Mouse (Mus musculus): ENCODE results near the gene Ly6g6f. TPM values are rescaled to one million over a fixed set of nuclear protein-coding genes. Genes with fewer than 3 reads are reported as not detected.
"Not testable (repeated sequence)": the region's sequence is repeated elsewhere in the genome, so short reads cannot be mapped to it uniquely, and the experiment has no call there.

Ly6g6f gene
- total RNA-seq (2021), result not detected

DNA sequence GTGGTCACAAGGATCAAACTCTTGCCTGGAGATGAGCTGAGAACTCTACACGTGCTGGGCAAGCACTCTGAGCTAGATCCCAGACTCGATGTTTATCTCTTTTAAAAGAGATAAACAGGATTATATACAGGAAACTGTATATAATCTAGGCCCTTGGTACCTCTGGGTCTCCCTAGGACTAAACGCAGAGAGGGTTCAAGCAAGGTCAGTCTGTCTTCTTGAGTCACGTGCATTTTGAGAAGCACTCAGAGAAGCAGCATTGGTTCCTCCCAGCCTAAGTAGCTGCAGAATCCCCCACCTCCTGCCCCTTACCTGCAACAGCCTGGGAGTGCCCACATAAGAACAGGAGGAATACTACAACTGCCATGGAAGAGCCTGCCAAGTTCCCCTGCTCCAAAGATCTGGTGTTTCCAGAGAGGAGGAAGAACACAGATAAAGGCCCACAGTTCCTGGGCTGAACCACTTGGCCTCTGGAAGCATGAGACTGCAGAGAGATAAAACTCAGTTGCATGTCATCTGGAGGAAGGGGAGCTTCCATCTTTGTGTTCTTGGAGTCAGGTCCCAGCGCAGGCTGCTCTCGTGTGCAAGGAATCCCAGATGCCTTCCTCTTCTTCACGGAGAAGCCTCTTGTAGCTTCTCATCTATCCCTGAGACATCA, at the start of gene Ly6g6f:
Gene Ly6g6f, minus strand, starts transcription at position 403 of the 658 bp plus-strand sequence.
- no peak for DNase-seq
- intact Hi-C loops (cut with DNase I), result no loop called here

DNA sequence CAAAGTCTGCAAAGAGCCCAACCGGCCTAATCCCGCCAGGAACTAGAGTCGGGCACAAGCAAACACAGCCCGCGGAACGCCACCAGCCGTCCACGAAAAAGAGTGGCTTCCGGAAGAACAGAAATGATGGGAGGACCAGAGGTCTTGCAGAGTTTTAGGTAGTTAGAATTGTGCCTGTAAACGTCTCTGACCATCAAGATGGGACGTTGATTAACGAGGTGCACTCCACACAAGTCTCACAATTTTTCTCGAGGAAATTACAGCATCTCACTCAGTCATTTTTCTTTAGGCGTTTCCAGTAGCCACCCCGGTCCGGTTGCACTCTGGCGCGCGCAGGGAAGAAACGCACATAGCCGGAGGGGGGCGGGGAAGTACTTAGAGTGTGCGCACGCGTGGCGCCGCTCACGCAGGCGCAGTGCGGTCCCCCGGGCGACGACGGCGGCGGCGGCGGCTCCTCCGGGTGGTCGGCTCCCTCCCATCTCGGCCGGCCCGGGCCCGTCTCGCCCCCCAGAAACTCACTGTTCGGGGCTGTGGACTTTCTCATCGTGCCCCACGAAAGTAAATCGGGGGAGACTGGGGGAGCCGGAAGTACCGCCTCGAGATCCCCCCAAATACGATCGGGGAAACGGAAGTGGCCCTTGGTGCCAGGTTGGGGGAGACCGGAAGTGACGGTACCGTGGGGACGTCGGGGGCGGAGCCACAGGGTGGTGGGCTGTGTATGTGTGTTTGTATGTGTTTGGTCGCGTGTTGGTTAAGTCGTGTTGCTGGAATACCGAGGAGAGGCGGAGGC, 49.6 kb upstream of the Ly6g6f start, which contains the start of gene Bag6:
Gene Bag6, plus strand, starts transcription at position 378 of the 790 bp plus-strand sequence.
- intact Hi-C loops (cut with DNase I), result loop anchor here (1.0 to 10.0 kb wide), 2 partner anchors 9 to 300 kb away; partner anchors contain the start of genes D17H6S53E, Dxo and Stk19
- DNase-seq, result peak; percentile 93 to 98

DNA sequence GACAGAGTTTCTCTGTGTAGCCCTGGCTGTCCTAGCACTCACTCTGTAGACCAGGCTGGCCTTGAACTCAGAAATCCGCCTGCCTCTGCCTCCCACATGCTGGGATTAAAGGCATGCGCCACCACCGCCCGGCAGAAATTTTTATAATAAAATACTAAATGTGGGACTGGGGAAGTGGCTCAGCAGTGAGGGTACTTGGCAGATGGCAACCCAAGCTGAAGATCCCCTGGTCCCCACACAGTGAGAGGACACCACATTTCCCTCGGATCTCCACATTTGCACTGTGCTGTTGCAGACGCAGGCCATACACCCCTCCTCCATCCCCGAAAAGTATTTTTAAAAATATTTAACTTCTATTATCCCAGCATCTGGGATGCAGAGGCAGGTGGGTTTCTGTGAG, 48.1 kb upstream of the Ly6g6f start:
- intact Hi-C loops (cut with DNase I), result loop anchor here (10.0 kb wide), 1 partner anchor 299 kb away; the partner anchor contains the start of genes Dxo and Stk19
- no peak for DNase-seq

DNA sequence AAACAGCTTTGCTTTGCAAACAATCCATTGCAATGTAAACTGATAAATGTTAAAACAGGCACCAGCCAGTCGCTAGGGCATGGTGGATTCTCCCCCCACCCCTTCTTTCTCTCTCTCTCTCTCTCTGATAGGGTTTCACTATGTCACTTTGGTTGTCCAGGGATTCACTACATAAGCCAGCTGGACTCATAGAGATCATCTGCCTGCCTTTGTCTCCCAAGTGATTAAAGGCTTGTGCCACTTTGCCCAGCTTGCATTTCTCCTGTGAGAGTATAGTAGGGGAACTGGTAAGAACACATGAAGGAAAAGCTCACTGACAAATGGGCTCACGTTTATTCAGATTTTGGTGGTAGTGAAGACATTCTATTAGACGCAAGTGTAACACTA, 46.8 kb upstream of the Ly6g6f start:
- DNase-seq, result no peak
- intact Hi-C loops (cut with DNase I), result loop anchor here (10.0 kb wide), 1 partner anchor 297 kb away; the partner anchor contains the start of genes Dxo and Stk19

DNA sequence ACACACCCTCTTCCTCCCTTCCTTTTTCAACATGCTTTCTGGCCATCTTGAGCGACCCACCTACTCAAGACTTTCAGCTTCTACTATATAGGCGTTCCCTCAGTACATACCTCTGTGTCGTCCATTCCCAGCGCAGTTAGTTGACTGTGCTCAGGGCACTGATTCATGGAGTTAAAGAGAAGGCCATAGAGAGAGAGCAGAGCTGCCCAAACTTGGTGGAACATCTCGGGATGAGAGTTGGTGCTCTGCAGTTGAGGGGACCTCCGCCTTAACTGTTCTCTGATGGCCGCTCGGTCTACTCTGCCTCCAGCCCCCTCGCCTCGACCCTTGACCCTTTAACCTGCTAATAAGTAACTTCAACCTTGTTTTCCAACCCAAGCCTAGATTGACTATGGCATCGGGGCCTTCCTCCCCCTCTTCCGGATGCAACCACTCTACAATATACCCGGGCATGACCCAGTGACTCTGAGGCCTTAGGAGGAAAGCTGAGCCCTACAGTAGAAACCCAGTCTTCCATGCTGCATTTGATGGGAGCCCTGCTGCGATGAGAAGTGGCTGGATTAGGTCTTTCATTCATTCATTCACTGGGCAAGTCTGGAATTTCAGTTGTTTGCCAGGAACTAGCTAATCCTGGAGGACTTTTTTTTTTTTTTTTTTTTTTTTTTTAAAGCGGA, 46.2 kb upstream of the Ly6g6f start, which contains the start of gene Apom:
Gene Apom, minus strand, starts transcription at position 551 of the 674 bp plus-strand sequence.
- intact Hi-C loops (cut with DNase I), result loop anchor here (10.0 kb wide), 1 partner anchor 297 kb away; the partner anchor contains the start of genes Dxo and Stk19
- no peak for DNase-seq

DNA sequence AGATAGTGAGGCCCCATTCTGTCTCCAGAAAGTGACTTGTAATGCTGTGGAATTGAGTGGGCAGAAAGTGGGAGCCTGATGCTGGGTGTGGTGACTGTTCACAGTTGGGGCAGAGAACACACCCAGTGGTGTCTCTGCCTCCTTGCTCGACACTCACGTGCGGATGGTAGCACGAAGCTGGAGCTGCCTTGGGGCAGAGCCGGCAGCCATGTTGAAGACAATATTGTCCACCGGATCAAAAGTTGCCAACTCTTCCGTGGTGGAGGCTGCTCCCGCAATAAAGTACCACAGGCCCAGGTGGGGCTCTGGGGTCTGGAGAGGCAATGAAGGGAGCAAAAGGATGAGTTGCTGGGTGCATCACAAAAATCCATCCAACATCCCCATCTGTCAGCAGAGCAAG, 45.6 kb upstream of the Ly6g6f start:
- DNase-seq, result no peak
- intact Hi-C loops (cut with DNase I), result loop anchor here (10.0 kb wide), 1 partner anchor 296 kb away; the partner anchor contains the start of genes Dxo and Stk19

DNA sequence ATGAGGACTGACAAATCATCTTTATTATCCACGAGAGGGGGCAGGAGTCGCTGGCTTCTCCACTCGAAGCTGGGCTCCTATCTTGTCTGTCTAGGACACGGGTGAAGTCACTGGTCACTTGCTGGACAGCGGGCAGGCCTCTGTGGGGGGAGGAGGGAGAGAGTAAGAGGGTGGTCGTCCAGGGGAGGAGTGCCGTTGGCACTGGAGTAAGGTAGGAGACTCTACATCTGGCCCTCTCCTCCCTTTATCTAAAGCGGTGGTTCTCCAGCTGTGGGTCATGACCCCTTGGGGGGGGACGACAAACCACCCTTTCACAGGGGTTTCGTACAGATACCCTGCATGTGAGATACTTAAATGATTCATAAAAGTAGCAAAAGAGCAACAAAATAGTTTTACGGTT, 43.6 kb upstream of the Ly6g6f start:
- intact Hi-C loops (cut with DNase I), result loop anchor here (5.0 kb wide), 1 partner anchor 33 kb away; the partner anchor contains the start of gene Prrc2a
- DNase-seq, result no peak

DNA sequence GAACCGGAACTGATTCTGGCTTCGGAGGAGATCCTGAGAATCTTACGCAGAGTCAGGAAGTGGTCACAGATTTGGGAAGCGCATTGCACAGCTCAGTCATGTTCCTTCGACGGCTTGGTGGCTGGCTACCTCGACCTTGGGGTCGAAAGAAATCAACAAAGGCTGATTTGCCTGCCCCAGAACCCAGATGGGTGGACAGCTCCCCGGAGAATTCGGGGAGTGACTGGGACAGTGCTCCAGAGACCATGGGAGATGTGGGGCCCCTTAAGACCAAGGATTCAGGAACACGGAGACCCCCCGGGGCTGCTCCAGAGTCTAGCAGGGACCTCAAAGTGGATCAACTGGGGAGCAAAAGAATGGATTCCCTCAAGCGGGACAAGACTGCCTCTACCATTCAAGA, 41.6 kb upstream of the Ly6g6f start:
- DNase-seq, result no peak
- intact Hi-C loops (cut with DNase I), result loop anchor here (5.0 kb wide), 1 partner anchor 35 kb away; the partner anchor contains the start of gene Prrc2a

DNA sequence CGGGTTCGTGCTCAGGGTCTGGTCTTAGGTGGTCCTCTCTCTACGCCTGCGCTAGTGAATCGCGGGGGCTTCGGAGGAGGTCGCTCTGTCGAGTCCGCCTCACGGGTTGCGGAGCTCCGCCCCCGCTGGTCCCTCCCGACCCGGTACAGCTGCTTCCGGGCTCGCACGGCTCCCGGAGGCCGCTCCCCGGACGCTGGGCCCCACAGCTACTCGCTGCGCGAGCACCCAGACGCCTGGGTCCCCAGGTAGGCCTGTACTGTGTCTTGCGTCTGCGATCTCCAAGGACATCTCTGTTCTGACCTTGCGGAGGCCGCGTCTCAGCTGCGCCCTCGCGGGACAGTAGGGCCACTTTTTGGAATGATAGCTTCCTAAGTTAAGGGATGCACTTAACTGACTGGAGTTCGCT, 40.8 kb upstream of the Ly6g6f start, which contains the start of gene D17H6S53E:
Gene D17H6S53E, plus strand, starts transcription at position 168 of the 406 bp plus-strand sequence.
- DNase-seq, result peak; percentile 79 to 84
- intact Hi-C loops (cut with DNase I), result loop anchor here (1.0 to 5.0 kb wide), 2 partner anchors 8 to 36 kb away; partner anchors contain the start of gene Prrc2a

DNA sequence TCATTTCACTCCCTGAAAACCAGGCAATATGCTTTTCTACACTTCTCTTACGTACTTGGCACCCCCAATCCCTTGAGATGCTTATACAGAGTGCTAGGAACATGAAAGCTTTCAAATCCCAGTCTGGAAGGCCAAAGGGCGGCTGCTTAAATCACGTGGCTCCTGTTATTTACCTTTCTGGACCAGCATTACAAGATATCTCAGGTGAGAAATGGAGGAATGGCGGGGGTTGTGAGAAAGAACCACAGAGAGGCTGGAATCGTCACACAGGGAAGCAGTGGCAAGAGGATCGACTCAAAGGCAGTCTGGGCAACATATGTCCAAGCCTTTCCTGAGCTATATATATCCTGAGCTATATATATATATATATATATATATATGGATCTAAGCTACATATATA, 40.2 kb upstream of the Ly6g6f start:
- intact Hi-C loops (cut with DNase I), result loop anchor here (5.0 kb wide), 1 partner anchor 37 kb away; the partner anchor contains the start of gene Prrc2a
- no peak for DNase-seq

DNA sequence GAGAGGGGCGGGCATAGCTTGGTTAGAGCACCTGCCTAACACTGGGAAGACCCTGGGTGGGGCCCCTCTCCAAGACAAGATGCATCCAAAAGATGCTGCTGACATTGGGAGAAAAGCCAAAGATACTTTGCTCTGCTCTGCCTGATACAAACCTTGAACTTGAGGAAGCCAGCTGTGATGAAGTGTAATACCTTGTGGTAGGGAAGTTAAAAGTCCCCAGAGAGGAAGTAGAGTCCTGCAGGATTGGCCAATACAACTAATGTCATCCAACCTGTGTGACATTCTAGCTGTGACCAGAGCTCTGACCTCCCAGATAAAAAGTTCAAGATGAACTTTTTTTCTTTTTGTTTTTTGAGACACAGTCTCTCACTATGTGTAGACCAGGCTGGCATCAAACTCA, 39.7 kb upstream of the Ly6g6f start:
- intact Hi-C loops (cut with DNase I), result loop anchor here (5.0 kb wide), 1 partner anchor 37 kb away; the partner anchor contains the start of gene Prrc2a

DNA sequence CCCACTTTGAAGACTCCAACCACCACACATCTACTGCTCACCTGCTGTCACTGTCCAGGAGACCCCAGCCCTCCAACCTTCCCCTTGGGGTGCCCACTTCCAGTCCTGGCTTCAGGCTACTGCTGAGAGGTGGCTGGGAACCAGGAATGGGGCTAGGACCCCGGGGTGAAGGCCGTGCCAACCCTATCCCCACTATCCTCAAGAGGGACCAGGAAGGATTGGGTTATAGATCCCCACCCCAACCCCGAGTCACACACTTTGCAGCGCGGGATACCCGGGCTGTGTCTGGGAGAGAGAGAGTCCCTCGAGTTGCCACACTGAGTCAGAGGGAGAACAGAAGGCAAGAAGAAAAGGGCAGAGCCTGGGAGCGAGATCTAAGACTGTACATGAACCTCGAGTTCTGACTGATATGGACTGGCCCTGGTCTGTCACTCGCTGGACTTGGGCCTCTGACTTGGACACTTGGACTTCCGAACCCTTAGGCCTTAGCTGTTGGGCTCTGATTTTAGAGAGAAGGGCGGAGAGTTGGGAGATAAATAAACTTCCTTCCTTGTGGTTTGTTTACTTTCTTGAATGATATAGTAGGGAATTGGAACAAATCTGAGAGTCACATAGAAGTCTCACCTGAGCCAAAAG, 39.0 kb upstream of the Ly6g6f start:
- intact Hi-C loops (cut with DNase I), result loop anchor here (5.0 kb wide), 1 partner anchor 102 kb away; no protein-coding TSS in a partner anchor

More for the DNA sequence above, 39.7 kb upstream of the Ly6g6f start:
- DNase-seq, result no peak

DNA sequence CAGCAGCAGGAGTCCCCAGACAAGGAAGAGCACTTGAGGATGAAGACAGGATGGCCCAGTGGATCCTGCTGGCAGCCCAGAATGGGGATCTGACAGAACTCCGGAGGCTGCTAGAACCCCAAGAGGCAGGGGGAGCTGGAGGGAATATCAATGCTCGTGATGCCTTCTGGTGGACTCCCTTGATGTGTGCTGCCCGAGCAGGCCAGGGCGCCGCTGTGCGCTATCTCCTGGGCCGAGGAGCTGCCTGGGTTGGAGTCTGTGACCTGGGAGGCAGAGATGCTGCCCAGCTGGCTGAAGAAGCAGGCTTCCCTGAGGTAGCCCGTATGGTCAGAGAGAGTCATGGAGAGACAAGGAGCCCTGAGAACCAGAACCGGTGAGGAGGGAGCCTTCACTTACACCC, 37.9 kb upstream of the Ly6g6f start:
- intact Hi-C loops (cut with DNase I), result loop anchor here (5.0 kb wide), 1 partner anchor 101 kb away; no protein-coding TSS in a partner anchor
- not testable (repeated sequence) for DNase-seq

More for the DNA sequence above, 39.0 kb upstream of the Ly6g6f start:
- DNase-seq, result not testable (repeated sequence)

DNA sequence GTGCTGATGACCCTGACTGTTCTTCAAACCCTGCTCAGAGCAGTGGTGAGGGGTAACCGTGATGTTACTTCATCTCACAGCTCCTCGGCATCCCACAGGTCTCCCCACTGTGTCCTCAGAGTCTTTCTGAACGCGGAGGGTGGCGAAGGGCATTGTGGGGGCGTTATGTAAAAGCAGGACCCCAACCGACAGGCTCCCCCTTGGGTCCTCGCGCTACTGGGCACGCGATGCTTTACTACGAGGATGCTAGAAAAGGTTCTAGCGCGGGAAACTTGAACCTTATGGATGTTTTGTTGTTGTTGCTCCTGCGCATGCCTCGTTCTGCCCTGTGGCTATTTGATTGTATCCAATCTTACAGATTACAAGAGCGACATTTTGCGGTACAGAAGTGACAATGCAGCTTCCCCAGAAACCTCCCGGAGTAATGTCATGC, 36.5 kb upstream of the Ly6g6f start, which contains the start of gene Csnk2b:
Gene Csnk2b, minus strand, starts transcription at position 183 of the 433 bp plus-strand sequence.
- DNase-seq, result peak in 1 of 2 experiments; percentile 31
- intact Hi-C loops (cut with DNase I), result loop anchor here (5.0 kb wide), 1 partner anchor 100 kb away; no protein-coding TSS in a partner anchor

DNA sequence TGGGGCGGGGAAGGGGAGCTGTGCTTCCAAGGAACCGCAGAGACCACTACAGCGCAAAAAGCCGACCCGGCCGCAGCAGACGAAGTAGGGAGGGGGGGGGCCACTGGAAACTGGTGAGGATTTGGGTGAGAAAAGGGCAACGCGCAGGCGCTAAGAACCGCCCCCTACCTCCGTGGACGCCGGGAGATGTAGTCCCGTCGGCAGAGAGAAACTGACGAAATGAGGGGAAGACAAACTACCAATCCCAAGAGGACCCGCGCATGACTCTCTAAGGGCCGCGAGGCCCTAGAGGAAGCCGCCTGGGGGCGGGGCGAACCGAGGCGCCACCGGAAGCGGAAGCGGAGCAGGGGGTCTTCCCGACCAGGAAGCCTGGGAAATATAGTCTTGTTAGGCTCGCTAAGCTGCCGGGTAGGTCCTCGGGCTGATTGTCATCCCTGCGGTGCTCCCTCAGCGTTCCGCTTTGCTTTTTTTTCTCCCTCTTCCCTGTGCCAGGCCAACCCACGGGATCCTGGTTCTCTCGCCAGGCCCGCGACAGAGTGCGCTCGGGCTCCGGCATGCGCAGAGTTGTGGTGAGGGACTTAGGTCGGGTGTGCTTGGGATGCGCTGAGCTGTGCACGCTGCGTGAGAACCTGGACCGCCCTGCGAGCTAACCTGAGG, 35.9 kb upstream of the Ly6g6f start, which contains the start of gene Gpank1:
Gene Gpank1, plus strand, starts transcription at position 313 of the 657 bp plus-strand sequence.
- DNase-seq, result peak; percentile 97
- intact Hi-C loops (cut with DNase I), result loop anchor here (5.0 kb wide), 1 partner anchor 99 kb away; no protein-coding TSS in a partner anchor

DNA sequence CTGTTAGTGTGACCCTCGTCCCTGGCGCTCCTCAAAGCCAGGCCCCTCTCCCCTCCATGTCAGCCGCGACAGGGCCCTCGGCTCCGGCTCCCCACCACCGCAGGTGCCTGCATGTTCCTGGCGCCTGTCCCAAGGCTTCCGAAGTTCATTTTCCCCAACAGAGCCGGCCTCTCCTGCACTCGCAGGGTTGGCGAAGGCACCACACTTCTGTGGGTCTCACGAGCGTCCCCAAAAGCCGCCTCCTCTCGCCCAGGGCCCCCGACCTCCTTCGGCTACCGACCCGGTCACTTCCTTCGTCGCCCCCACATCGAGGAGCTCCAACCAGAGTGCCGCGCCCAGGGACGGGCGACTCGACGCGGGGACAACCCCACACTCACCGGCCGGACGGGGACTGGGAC, 35.3 kb upstream of the Ly6g6f start:
- no peak for DNase-seq
- intact Hi-C loops (cut with DNase I), result loop anchor here (5.0 kb wide), 1 partner anchor 98 kb away; no protein-coding TSS in a partner anchor

DNA sequence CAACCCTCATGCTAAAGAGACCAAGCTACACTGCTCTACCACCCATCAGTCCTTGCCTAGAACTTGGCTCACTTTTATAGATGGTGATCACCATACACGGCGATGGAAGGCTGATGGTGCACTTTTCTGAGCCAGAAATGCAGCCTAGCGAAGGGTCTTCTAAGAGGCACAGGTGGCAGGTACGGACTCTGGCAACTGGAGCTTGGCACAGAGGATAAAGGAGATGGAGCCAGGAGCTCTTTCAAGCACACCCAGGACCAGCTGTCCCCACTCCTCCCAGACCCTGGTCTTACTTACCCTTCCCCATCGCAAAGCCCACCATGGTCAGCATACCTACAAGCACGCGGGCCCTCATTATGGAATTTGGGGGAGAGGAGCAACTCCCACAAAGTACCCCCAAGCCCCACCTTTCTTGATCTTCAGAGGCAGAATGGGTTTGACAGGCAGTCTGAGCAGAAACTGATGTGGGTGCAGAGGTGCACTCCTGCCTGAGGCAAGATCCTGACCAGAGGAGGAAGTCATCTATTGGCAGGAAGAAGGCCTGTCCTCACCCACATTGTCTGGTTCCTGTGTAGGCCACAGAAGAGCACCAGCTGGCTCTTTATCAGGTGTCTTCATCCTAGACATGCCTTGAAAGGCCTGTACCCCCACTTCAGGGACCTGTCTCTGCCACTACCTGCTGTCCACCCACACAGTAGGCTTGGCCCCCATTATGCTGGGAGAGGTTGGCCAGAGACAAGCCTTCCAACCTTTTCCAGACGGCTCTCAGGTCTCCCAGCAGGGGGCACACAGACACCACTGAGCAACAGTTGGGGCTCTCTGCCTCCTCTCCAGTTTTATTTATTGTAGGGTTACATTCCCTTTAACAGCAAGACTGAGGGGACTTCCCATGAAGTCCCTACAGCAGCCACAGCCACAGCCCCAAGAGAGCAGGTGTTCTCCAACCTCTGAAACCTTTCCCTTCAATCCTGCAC, 29.9 kb upstream of the Ly6g6f start, which contains the start of gene Ly6g5b:
Gene Ly6g5b, minus strand, starts transcription at position 383 of the 974 bp plus-strand sequence.
- intact Hi-C loops (cut with DNase I), result no loop called here

More for the DNA sequence above, 29.9 kb upstream of the Ly6g6f start, which contains the start of gene Ly6g5b:
- DNase-seq, result no peak
